Mouse (Mus musculus): ENCODE results near the gene Ccdc167.
"Not testable (repeated sequence)": the region's sequence is repeated elsewhere in the genome, so short reads cannot be mapped to it uniquely, and the experiment has no call there.

Gene Ccdc167

DNA sequence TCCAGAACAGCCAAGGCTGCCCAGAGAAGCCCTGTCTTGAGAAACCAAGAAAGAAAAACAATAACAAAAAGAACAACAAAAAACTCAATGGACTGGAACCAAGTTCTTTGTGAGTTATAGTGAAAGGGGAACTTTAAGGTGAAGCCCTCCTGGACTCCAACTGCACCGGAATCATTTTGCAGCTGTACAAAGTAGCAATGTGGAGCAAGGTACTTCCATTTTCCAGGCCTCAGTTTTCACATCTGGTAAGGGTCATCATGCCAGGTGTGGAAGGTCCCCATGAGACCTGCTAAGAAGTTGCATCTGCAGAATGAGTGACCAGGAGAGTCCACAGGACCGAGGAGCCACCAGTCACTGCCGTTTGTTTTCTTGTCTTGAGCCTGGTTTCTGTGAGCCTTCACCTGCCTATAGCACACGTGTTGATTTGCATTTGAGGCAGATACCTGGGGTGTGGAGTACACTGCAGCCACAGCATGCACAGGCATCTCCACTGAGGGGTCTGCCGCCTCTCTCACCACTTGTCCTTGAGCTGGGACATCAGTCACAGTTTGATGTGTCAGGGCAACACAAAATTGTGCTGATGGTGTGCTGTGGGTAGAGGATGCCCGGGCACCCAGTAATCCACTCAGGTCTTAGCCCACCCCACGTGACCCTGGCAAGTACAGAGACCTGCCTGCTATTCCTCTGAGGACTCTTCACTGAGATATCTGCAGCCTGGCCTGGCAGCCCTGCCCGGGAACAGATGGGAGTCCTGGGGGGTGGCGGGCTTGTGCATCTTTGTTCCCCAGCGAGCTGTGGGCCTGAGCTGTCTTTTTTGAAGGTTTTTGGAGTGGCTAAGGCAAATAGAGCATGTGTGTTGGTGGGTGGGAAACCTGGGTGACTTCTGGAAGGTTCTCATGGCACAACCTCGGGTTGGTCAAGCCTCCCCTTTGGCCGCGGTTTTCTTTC, 3.1 kb upstream of the Ccdc167 start:
- no peak for DNase-seq

DNA sequence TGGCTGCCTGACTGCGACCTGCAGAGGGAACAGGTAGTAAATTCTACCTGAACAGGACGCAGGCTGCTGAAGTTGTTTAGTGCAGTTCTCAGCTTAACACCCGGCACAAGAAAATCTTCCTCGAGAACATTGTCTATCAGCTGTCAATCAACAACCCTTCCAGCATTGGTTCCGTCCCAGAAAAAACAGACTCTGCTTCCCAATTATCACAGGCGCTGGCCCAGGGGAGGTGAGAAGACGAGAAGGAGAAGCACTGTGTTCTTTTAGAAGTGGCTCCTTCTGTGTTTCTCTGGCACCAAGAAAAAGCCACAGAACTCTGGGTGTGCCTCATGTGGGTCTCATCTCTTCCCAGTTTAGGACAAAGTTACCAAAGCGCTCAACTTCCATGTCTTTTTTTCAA, 1.8 kb upstream of the Ccdc167 start:
- DNase-seq = no peak

- DNase-seq = not testable (repeated sequence)
Observed at GRCm38 (mm10) chr17:29713734-29714133, 3.1 kb downstream of the Ccdc167 start.

DNA sequence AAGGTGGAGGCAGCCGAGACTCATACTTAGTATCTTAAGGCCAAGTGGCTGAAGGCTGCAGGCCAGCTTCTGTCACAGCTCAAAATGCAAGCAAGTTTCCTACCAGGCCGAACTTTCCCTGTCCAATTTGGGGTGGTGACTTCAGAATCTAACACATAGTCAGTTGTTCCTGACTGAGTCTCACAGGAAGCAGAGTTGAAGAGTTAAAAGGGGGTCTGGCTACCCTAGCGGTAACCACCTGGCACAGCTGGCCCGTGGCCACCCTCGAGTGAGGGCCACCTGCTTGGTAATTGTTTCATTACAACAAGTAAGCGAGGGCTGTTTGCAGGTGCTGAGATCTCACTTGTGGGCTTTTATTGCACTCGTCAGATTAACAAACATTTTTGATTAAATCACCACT, 4.3 kb downstream of the Ccdc167 start:
- no peak for DNase-seq

DNA sequence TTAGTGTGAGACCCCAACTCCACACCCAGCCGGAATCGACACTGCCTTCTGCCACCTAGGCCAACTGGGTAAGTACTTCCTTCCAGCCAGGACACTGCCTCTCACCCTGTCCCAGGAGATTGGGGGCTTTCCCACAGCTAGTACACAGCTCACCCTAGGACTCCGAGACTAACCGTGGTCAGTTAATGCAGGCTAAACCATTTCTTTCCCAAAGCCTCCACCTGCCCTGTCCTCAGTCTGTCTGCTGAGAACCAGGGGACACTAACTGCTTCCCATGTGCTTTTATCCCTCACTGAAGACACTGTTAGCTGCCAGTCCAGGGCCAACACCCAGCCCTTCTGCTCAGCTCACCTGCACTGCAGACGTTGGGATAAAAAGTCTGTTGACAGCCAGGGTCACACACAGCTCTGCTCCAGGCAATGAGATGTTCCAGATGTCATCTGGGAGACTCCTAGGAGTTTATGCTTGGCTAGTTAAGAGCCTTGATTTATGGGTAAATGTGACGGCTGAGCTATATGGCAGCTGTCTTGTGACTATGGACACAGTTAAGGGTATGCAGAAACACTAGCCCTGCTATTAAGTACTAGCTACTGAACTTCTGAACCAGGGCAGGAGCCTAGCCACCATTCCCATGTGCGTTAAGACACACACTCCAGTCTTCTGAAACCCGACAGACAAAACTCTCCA, 5.0 kb downstream of the Ccdc167 start:
- DNase-seq = no peak

GRCm38 (mm10) chr17:29711076-29711744, 5.6 kb downstream of the Ccdc167 start:
- peak; percentile 90 to 91 for DNase-seq

DNA sequence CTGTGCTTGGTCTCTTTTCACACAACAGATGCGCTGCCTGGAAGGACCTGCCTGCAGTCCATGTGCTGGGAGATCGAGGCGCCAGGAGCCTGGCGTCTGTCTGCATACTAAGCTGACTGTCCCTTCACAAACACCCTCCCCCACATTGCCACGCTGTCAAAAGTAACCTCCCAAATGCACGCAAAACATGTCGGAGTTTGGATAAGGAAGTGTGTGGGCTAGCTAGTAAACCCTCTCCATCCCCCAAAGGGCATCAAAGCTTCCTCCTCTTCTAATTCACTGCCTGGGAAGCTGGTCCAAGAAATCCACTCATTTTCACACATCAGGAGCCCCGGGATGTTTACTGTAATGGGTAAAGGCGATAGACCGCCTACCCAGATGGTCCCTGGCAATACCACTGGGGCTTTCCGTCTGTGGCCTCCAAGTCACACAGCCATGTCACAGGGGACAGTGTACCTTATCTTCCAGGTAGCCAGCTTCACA, 6.2 kb downstream of the Ccdc167 start:
- no peak for DNase-seq

- DNase-seq = no peak
Observed at GRCm38 (mm10) chr17:29708783-29709182, 8.1 kb downstream of the Ccdc167 start.

- DNase-seq = peak; percentile 45 to 62
Observed at GRCm38 (mm10) chr17:29706981-29707545, 9.8 kb downstream of the Ccdc167 start.

DNA sequence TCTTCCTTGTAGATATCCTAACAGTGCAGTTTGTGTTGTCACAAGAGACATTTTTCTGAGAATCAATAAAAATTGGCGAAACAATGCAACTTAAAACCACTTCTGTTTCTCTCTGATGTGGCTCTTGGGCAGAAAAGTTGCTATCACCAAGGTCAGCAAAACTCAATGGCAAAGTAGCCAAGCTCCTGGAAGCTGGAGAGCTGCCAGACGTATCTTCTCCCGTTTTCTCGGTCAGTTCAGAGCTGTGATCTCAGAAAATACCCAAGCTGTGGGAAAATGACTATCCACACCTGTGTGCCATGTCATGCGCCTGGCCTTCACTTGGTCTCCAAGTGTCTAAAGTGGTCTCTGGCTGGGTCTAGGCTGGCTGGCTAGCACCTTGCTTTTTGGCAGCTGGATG, 11.0 kb downstream of the Ccdc167 start:
- DNase-seq = peak in 1 of 2 experiments; percentile 49

DNA sequence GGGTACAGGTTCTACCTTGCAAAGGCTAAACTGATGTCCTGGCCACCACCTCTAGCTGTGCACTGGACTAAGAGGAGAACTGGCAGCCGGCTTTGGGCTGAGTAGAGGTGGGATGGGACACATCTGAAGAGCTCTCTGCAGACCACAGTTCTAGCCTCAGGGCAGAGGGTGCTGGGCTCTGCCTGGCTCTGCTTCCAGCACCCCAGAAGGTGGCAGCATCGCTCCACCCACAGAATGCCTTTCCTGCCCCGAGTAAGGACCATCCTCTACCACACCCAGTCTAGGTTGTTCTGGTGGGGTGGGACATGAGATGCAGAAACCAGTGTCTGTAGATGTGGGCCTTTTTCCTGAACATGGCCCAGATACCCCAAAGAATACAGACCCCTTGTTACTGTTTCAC, 12.1 kb downstream of the Ccdc167 start:
- DNase-seq = peak; percentile 54 to 66

GRCm38 (mm10) chr17:29702938-29703710, 13.7 kb downstream of the Ccdc167 start:
- DNase-seq = no peak

GRCm38 (mm10) chr17:29700573-29700972, 16.3 kb downstream of the Ccdc167 start:
- DNase-seq = no peak

DNA sequence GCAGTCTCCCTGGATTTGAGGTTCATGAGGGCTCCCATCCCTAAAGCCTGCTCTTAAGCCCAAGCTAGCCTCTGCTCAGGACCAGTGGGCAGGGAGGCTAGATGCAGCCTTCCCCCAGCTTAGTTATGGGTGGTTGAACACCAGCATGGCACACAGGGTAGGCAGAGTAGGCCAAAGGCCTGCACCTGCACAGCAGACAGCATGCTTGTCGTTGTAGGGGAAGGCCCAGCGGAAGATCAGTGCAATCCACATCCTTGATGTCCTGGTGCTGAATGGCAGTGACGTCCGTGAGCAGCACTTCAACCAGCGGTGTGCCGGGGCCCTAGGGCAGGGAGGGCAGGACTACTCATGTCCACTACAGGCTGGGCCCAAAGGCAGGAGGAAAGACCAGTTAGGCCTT, 18.4 kb downstream of the Ccdc167 start:
- no peak for DNase-seq

DNA sequence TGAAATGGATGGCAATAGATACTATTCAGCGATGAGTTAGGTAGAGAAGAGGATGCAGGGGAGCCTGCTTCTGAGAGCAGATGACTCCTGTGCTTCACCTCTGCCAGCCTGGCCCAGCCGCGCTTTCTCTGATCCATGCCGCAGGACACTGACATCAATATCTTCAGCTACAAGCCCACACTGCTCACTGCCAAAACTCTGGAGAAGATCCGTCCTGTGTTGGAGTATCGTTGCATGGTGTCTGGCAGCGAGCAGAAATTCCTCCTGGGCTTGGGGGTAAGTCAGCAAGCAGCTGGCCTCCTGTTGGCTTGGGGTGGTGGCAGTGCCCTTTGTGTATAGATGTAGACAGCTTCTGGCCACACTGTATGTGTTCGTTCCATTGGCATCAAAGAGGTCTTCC, 19.9 kb downstream of the Ccdc167 start:
- DNase-seq = no peak

DNA sequence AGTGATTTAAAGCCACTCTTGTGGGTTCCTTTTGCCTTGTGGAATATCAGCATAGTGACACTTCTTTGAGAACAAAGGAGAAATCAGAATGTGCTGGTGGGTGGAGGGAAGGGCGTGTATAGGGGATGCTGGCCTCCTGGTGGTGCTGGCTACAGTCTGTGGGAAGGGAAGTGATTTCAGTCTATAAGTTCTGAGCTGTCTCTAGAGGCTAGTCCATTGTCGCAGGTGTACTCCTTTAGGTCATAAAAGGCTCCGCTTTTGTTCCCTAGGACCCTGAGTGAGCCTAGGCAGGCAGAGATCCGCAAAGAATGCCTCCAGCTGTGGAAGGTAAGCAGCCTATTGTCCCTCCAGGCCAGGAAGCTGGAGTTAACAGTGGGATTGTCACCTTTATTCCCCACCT, 22.3 kb downstream of the Ccdc167 start:
- DNase-seq = no peak

GRCm38 (mm10) chr17:29693571-29693970, 23.3 kb downstream of the Ccdc167 start:
- DNase-seq = no peak

DNA sequence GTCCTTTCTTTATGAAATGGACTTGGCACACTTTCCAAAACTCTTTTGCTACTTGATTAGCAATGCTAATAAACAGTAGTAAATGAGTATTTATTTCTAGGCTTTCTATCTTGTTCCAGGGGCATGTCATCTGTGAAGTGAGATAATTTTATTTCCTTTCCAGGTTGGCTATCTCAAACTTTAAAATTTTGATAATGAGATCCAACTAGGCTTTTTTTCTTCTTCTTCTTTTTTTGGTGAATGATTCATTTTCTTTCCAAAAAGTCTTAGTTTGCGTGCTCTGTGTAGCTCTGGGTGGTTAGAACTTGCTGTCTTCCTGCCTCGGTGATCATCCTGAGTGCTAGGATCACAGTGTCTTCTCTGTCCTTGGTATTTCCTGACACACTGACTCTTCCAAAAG, 24.0 kb downstream of the Ccdc167 start:
- no peak for DNase-seq

- DNase-seq = no peak
Observed at GRCm38 (mm10) chr17:29690257-29690656, 26.6 kb downstream of the Ccdc167 start.

- DNase-seq = no peak
Observed at GRCm38 (mm10) chr17:29688610-29689009, 28.2 kb downstream of the Ccdc167 start.

GRCm38 (mm10) chr17:29687373-29687772, 29.5 kb downstream of the Ccdc167 start:
- DNase-seq = no peak

GRCm38 (mm10) chr17:29686771-29687170, 30.1 kb downstream of the Ccdc167 start:
- no peak for DNase-seq
